Mouse (Mus musculus) retina, adult 2 months (tissue): Measurements from ENCODE around the gene Aloxe3.

Experiments
- DNase-seq: peaks from one replicate; pipeline ENCODE4 v3.0.0-alpha.2; 2012; ENCODE audit warnings: low read depth, low spot score

Aloxe3 gene

GRCm38 (mm10) chr11:69095511-69096231, 30.0 kb upstream of the Aloxe3 start:
- no peak for DNase-seq

- no peak for DNase-seq
These were observed 29.2 kb upstream of the Aloxe3 start for GRCm38 (mm10) chr11:69096360-69096986.

- peak; percentile 74 for DNase-seq
These were observed 28.5 kb upstream of the Aloxe3 start for GRCm38 (mm10) chr11:69096987-69097900.

- DNase-seq = no peak
These were observed 27.5 kb upstream of the Aloxe3 start for GRCm38 (mm10) chr11:69098039-69098761.

- DNase-seq = peak; percentile 95
These were observed 27.0 kb upstream of the Aloxe3 start for GRCm38 (mm10) chr11:69098762-69099091.

GRCm38 (mm10) chr11:69099177-69099914, 26.4 kb upstream of the Aloxe3 start:
- no peak for DNase-seq

GRCm38 (mm10) chr11:69099915-69100345, 25.8 kb upstream of the Aloxe3 start:
- DNase-seq = peak; percentile 80

GRCm38 (mm10) chr11:69100639-69101360, 24.9 kb upstream of the Aloxe3 start:
- no peak for DNase-seq

GRCm38 (mm10) chr11:69101604-69102402, 23.9 kb upstream of the Aloxe3 start:
- no peak for DNase-seq

- no peak for DNase-seq
These were observed 23.3 kb upstream of the Aloxe3 start for GRCm38 (mm10) chr11:69102403-69102725.

- DNase-seq = no peak
These were observed 22.6 kb upstream of the Aloxe3 start for GRCm38 (mm10) chr11:69103121-69103520.

GRCm38 (mm10) chr11:69103531-69104435, 21.9 kb upstream of the Aloxe3 start:
- DNase-seq = no peak

- no peak for DNase-seq
These were observed 21.2 kb upstream of the Aloxe3 start for GRCm38 (mm10) chr11:69104487-69104886.

- DNase-seq = no peak
These were observed 20.5 kb upstream of the Aloxe3 start for GRCm38 (mm10) chr11:69105227-69105626.

- no peak for DNase-seq
These were observed 19.9 kb upstream of the Aloxe3 start for GRCm38 (mm10) chr11:69105796-69106195.

GRCm38 (mm10) chr11:69106299-69106698, 19.4 kb upstream of the Aloxe3 start:
- DNase-seq = no peak

GRCm38 (mm10) chr11:69106842-69107241, 18.9 kb upstream of the Aloxe3 start:
- no peak for DNase-seq

- DNase-seq = no peak
These were observed 18.0 kb upstream of the Aloxe3 start for GRCm38 (mm10) chr11:69107676-69108075.

- DNase-seq = no peak
These were observed 17.5 kb upstream of the Aloxe3 start for GRCm38 (mm10) chr11:69108223-69108622.
